Mouse (Mus musculus) CH12.LX (cell line): ENCODE data around the gene Extl2.

Source experiments
- POLR2A ChIP-seq: IDR thresholded peaks from 2 replicates; pipeline ENCODE4 v1.6.1; 2011; ENCODE audit warnings: low read depth, mild to moderate bottlenecking, improper control_type of control experiment, low read length
- UBTF ChIP-seq: IDR thresholded peaks from 2 replicates; pipeline ENCODE4 v1.6.1; 2012; ENCODE audit warnings: low read depth, mild to moderate bottlenecking, inconsistent platforms, low read length, improper control_type of control experiment, moderate library complexity
- ZKSCAN1 ChIP-seq: IDR thresholded peaks from 2 replicates; pipeline ENCODE4 v1.6.1; 2012; ENCODE audit warnings: low read depth, inconsistent platforms, low read length, improper control_type of control experiment, borderline replicate concordance

DNA sequence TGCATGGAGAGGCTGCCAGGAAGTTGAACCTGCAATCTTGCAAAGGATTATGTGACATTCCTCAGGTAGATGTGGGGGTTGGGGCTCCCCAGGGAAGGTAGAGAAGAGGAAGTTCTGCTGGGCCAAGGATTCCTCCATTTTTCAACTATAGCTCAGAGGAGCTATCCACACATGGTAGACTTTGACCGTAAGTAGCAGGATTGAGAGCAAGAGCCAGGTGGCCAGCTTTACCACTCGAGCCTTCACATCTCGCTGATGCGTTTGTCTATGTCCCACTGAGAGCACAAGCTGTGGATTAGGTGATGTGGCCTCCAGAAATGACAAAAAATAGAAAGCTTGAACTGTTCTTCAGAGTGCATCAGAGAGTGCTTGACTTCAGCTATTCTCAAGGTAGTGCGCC lies 11.9 kb downstream of the Extl2 start:
- no peak for TF ChIP-seq UBTF
- TF ChIP-seq POLR2A = no peak
- TF ChIP-seq ZKSCAN1 = no peak
